Mouse (Mus musculus): Measurements from ENCODE around the gene Robo1.
A peak's percentile ranks its signal among the peaks of the same experiment; 100 is the strongest.

Robo1 gene

DNA sequence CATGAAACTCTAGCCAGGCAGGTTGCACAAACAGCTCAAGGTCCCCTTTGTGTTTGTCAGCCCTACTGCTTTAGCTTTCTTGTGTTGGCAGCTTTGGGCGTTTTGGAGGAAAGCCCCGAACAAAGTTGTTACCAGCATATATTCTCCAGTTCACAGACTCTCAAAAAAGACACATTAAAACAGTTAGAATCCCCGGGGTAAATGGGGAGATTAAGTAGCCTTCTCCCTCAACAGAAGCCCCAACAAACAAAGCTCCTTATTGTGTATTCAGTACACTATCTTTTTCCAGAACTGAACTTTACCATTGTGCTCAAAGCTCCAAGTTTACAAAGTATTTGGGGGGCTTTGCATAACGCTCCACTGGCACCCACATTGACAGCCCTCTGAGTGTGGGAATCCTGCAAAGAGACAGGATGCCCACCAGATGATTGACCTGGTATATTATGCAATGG, 302.6 kb downstream of the Robo1 start:
- DNase-seq = no peak

DNA sequence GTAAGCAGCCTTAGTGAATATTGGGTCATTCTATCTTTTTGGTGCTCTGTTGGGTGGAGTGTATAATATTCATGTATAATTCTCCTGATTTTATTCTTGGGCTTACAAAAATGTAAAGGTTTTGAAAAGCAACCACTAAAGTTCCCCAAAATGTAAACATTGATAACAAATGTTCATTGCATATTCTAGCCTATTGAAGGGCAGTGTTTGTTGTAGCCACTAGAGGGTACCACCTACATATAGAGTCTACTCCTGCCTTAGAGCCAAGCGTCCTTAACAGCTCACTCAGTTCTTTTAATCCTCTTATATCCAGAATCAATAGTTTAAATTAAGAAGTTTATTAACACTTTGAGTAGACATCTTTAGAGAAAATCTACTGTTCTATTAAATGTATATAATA, 306.8 kb downstream of the Robo1 start:
- DNase-seq = no peak

- DNase-seq = no peak
Observed at GRCm38 (mm10) chr16:72615360-72615759, 307.3 kb downstream of the Robo1 start.

GRCm38 (mm10) chr16:72622371-72622770, 314.3 kb downstream of the Robo1 start:
- no peak for DNase-seq

DNA sequence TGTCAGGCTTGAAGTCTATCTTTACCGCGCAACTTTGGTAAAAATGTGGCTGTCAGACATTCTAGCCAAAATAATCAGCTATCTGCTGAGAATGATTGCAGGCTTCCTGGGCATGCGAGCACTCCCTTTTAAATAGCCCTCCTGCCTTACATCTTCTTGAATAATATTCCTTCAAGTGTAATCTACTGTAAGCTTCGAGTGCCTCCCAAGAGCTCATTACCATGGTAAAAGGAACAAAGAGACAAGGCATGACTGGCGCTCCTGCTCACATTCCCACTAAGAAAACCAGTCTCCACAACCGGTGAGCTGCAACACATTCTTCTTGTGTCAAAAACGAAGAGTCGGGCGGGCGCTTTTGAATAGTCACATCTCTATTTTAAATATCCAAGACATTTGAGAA, 314.8 kb downstream of the Robo1 start:
- DNase-seq = no peak

DNA sequence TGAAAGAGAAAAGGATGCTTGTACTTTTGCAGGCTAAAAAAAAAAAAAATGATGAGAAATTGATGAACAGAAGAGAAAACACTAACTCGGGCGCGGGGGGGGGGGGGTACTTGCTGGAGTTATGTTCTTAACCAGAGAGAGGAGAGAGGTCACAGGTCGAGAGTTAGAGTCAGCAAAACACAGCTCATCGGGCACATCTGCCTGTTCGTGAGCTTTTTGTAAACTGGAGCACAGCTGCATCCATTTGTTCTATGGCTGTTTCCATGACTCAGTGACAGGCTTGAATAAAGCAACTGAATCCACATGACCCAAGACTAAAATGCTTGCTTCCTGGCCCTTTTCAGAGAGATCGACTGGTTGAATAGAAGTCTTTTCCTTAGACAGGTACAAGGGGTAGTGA, 325.7 kb downstream of the Robo1 start:
- DNase-seq = no peak

- DNase-seq = no peak
Observed at GRCm38 (mm10) chr16:72639332-72639940, 331.3 kb downstream of the Robo1 start.

DNA sequence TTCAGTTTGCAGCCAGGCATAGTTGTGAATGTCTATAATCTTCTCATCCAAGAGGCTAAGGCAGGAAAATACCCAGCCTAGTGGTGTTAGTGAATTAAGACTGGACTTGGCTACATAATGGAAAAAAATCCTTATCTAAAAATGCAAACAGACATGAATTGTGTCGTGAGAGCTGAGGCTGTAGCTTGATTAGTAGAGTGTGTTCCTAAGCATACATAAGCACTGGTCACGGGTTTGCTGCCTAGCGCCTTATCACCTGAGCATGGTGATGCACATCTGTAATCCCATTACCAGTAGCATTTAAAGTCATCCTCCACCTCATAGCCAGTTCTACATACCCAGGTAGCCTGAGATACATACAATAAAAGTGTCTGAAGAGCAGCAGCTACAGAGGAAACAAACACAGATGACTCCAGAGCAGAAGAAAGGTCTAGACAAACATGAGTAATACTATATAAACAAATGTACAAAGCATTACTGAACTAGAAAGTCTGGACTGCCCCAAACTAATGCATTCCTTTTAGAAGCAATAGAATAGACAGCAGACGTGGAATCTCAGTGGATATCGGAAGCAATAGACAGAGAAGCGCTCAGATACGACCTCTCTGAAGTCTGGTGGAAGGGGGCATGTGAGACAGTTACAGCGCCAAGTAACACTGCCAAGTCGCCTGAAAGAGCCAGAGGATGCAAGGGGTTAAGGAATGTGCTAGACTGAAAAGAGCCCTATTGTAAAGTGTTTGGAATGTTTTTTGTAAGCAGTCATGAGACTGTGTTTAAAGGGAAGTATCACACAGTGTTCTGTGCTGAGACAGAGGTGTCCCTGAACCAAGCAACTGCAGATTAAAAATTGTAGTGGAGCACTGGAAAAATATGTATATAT, 333.1 kb downstream of the Robo1 start:
- no peak for DNase-seq

DNA sequence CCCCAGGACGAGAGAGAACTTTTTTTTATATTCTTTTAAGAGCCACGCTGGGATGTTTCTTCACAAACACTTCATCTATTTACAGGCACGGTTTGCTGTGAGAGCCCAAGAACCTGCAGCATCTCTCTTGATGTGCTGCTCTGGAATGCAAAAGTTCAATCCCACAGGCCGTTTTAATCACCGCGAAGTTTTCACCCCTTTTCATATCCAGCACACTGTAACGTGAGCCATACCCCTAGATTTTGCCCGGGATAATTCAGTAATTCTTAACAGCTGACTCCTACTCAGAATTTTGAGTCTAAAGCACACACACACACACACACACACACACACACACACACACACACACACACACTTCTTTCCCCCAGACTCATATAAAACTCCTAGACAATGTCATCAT, 337.8 kb downstream of the Robo1 start:
- DNase-seq = no peak

DNA sequence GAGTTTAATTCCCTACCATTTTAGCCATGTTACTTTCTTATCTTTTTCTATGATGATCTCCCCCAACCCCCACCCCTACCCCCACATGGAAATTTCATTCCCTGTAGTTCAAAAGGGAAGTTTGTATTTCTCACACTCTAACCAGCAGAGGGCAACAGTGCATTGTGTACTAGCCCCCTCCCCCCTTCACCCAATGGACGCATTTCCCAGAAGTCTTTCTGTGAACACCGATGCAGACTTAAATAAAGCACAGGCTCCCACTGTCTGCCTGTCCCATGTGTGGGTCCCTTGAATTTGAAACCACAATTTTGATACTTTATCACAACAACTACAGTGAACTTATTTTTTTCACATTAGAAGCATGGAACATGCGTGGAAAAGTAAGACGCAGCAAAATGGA, 341.2 kb downstream of the Robo1 start:
- DNase-seq = no peak

DNA sequence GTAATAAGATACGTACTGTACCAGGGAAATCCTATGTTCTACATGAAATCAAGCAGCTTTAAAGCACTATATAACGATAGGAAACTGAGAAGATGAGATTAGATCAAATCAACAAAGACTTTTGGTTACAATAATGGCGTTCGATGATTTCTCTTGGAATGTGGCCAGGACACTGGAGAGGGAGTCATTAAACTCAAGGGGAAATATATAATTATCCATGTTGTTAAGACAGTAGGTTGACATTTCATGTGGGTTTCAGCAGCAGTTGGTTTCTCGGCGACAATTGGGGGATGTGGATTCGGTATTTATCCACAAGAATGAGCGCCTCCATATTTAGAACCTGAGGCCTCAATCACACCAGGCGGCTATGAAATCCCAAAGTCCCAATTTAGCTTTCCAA, 347.3 kb downstream of the Robo1 start:
- DNase-seq = no peak

- peak in 1 of 2 experiments; percentile 7 for DNase-seq
Observed at GRCm38 (mm10) chr16:72662837-72663350, 354.8 kb downstream of the Robo1 start.

DNA sequence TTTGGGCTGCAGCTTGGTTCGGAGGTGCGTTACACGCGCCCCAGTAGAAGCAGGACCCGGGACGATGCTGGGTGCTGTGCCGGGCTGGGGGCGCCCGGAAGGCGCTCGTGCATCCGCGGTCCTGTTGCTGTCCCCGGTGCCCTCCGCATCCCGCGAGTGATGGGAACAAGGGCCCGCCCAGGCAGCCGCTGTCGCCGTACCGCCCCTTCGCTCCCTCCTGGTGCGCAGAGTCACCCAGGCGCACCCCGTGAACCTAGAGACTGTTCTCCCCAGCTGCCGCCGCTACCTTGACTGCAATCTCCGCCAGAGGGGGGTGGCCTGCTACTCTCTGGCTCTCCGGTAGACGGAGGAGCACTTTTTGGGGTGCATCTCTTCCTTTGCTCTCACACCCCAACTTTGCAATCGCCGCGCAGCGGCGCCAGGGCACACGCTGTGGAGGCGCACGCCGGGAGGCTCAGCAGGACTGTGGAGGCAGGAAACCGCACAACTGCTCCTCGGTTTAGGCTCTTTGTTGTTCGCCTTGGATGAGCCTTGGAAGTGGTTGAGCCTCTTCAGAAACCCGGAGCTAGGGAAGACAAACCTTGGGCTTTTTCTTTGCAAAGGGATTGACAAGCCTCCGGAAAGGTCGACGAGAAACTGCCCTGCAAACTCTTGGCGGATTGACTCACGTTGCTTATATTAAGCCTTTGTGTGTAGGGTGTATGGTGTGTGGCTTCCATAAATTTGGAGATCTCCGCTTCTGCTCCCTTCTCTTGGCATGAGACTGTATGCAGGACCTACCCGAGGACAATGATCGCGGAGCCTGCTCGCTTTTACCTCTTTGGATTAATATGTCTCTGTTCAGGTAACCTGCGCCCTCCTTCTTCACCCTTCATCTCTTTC, 355.5 kb downstream of the Robo1 start:
- DNase-seq = peak in 1 of 2 experiments; percentile 4

DNA sequence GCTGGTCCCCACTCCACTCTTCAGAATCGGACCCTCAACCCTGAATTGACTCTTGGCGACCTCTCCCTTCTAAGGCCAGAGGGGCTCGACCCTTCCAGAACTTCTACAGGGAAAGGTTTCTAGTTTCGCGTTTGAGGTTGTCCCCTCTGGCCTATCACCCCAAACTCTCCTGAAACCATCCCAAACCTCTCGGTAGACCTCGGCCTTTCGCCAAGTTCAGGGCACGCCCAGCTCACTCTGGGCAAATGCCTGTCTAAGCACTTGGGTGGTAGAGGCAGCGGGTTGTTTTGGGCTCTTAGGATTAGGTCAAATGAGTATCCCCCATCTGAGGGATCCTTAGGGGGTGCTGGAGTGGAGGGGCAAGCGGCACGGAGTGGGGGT, 356.1 kb downstream of the Robo1 start:
- no peak for DNase-seq

DNA sequence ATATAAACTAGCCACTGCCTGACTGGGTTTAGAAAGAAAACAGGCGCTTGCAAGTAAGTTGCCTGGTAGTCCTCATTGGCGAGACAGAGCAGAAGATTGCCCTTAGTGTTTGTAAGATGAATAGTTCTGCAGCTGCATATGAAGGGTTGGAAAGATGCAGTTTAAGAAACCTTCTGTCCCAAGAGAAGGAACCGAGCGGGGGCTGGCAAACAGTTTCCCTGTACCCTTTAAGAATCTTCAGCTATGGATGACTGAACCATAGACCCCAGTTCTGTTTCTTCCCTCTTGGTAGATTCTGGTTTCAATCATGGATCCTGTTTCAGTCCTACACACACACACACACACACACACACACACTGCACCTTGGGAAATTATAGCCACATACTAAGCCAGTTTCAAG, 356.7 kb downstream of the Robo1 start:
- DNase-seq = no peak

DNA sequence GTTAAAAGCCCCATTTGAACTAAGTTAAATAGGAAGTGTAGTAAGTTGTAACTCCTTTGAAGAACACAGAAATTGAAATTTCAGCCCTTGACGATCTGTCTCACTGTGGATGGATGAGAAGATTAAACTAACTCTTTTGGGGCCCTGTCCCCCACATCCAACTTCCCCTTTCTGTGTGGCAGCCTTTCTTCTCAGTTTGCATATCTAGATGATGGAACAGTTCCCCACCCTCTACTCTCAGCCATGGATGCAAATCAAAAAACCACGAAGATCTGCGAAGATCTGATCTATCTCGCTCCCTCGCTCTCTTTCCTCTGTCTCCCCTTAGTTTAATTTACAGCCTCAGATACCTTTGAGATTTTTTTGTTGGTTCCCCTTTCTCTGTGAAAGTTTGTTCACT, 357.3 kb downstream of the Robo1 start:
- no peak for DNase-seq

DNA sequence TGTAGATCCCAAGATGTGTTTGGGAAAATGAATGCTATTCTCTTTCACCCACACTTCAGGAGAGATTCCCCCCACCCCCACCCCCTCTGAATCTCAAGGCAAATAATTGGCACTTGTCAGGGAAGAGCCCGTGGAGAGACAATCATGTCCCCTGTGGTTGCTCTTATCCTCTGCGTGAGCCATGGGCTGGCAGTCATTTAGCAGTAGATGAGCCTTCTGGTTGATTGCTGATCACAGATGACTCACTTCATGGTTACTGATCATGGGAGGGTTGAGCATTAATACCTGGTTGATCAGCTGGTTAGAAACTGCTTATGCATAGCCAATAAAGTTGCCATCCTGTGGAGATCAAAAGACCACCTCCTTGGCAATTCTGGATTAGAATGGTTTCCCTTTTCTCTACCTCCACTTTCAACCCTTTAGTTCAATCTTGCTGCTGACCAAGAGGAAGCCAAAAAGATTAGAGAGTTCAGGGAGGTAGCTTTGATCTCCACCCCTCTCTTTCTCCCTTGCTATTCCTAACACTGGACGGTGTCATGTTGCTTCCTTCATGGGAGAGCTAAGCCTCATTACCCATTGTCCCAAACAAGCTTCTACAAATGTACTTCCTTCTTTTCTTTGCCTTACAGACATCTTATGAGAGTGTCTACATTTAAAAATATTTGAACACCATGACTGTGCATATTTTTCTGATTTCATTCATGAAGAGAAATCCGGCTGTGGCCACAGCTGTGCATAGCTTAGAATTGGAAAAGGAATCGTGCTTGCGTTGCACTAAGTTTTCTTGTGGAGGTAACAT, 362.3 kb downstream of the Robo1 start:
- DNase-seq = no peak

GRCm38 (mm10) chr16:72677234-72677633, 369.1 kb downstream of the Robo1 start:
- DNase-seq = no peak

- DNase-seq = no peak
Observed at GRCm38 (mm10) chr16:72678450-72678849, 370.3 kb downstream of the Robo1 start.

- no peak for DNase-seq
Observed at GRCm38 (mm10) chr16:72678947-72679558, 370.9 kb downstream of the Robo1 start.

DNA sequence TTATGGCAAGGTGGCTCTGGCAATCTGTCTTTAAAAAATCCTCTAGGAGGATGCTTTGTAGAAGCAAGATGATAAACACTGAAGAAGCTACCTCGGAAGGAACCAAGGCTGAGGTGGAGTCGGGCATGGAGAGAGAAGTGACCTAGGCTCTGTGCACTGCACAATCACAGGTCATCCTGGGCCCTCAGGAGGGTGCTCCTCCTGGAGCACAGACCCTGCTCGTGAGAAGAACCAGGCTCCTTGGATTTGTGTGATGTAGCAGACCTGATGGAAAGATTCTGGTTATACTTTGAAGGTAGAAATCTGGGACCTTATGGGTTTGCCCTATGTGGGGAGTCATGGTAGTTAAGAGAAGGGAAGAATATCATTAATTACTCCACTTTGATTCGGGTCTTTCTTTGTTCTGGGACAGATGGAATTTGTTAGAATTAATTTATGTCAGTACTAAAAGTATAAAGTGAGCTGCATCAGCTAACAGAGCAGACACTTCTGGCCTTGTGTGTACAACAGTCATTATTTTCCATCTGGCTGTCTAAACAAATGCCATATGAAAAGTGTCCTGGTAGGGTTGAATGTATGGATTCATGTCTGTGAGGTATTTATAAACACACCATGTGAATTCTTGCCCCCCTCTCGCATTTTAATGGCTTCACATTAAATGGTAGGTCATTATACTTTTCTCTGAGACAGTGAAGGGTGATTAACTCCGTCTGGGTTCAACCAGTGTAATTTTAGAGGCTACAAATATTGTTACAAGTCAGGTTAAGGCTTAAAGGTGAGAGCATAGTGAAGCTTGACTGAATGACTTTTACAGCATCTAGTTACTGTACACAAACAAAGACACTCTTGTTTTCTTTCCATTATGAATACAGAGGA, 377.7 kb downstream of the Robo1 start:
- DNase-seq = no peak

Measured in kidney, adult 8-10 months (tissue).